Mouse (Mus musculus): ENCODE data around the gene Sema4a.

Sema4a gene

DNA sequence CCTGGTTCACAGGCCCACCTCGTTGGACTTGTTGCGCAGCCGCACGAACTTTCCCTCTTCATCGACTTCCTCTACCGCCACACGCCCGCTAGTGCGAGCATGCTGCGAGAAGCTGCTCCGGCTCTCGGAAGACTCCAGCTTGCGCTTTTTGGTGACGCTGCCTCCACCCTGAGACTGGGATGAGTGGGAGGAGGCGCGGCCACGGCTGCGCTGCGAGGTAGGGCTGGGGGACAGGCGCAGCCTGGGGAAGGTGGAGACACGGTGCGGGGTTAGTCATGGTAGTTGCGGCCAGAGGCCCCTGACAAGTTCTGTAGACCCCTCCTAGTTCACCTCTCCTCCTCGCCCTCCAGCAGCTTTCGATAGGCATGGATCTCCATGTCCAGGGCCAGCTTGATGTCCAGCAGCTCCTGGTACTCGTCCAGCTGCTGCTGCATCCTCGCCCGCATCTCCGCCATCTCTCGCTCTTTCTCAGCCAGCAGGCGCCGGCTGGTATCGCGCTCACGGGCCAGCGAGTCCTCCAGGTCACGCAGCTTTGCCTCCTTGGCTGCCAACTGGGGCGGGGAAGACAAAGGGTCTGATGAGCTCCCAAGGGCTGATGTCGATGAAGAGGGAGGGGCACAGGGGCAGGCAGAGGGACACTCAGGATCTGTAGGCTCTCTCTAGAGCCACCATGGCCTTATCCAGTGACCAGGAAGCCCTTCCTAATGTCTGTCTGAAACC lies 23.8 kb upstream of the Sema4a start:
- DNase-seq: no peak

DNA sequence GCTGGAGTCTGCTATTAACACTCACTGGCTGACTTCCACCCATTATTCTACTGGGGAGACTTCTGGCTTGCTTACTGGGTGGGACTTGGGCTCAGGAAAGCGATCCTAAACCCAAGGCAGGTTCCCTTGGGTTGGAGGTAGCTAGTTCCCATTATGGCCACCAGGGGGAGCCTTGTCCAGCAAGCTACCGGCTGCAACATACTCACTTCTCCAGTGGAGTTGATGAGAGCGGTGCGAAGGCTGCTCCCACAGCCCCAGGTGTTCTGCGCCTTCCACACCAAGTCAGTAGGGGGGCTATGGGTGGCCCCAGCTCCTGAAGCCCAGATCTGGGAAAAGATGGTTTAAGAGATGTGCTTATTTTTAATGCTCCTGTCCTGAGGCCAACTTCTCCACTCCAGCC lies 22.6 kb upstream of the Sema4a start:
- DNase-seq: peak; percentile 89

- DNase-seq: no peak
Measured at GRCm38 (mm10) chr3:88483141-88483540, 22.2 kb upstream of the Sema4a start.

GRCm38 (mm10) chr3:88482336-88482735 lies 21.4 kb upstream of the Sema4a start:
- no peak for DNase-seq

DNA sequence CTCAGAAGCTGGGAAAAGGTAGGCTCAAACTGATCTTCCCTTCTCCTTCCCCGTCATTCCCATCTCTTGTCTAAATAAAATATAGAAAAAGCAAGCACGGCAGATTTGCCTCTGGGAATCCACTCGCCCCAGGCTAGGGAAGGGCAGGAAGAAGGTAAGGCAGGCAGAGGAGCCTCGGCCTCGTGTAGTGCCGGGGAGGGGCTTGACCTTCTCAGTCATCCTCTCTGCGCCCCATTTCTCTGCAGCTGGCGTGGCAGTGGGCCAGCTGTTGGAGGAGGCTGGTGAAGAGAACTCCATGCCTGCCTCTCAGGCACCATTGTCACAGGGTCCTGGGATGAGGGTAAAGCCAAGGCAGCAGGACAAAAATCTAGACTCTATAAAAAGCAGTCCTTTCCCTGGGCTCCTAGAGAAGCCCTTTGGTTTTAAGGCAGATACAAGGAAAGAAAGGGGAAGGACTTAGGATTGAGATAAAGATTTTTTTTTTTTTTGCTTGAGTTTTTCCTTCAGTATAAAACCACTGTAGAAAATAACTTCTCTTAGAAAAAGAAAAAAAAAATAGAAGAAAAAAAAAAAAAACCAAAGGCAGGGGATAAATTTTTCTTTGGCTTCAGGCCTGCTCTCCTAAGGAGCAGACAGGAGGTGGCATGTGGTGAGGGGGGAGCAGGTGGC lies 20.5 kb upstream of the Sema4a start:
- DNase-seq: no peak

- no peak for DNase-seq
Measured at GRCm38 (mm10) chr3:88480679-88481078, 19.7 kb upstream of the Sema4a start.

DNA sequence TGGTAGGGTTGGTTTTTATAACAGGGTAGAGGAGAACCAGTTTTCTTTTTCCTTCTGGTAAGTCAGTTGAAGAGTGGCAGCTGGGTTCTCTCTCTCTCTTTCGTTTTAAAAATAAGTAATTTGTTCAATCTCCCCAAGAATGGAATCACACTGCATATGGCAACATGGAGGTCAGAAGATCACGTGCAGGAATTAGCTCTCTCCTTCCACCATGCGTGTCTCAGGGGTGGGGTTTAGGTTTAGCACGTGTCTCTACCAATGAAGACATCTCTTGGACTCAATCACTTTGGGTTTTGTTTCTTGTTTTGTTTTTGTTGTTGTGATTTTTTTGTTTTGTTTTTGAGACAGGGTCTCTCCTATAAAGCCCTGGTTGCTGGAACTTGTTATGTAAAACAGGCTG lies 18.8 kb upstream of the Sema4a start:
- DNase-seq: no peak

DNA sequence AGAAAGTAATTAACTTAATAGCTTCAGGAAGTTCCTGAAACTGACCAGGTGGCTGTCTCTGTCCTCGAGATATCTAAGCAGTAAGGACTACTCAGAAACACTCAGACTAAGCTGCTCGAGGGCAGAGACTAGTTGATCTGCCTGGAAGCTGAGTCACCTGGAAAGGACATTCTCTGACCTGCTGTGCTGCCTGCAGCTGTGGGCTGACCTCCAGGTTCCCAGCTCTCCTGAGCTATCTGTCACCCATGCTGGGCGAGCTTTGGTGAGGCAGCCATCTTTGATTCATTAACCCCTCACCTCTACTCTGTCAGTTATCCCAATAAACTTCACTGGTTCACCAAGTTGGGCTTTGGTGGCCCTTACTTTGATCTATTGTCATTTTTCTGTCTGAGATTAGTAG lies 18.2 kb upstream of the Sema4a start:
- no peak for DNase-seq

- peak; percentile 92 for DNase-seq
Measured at GRCm38 (mm10) chr3:88477735-88478134, 16.8 kb upstream of the Sema4a start.

GRCm38 (mm10) chr3:88476403-88476802 lies 15.4 kb upstream of the Sema4a start:
- no peak for DNase-seq

DNA sequence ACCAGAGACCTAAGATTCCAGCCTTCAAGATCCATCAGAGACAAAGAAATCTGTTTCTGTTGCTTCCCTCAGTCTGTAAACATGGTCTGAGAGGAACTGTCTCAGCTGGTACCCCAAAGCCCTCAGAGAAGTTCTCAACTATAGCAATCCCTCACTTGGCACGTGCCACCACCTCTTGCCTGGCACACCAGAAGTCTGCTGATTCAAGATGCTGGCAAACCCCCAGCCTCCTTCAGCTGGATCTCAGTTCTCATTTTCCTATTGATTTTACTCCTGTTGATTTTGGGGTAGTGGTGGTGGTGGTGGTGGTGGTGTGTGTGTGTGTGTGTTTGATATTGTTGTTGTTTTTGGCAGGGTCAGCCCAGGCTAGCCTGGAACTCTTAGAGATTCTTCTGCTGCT lies 12.6 kb upstream of the Sema4a start:
- no peak for DNase-seq

- peak; percentile 67 for DNase-seq
Measured at GRCm38 (mm10) chr3:88473020-88473419, 12.0 kb upstream of the Sema4a start.

DNA sequence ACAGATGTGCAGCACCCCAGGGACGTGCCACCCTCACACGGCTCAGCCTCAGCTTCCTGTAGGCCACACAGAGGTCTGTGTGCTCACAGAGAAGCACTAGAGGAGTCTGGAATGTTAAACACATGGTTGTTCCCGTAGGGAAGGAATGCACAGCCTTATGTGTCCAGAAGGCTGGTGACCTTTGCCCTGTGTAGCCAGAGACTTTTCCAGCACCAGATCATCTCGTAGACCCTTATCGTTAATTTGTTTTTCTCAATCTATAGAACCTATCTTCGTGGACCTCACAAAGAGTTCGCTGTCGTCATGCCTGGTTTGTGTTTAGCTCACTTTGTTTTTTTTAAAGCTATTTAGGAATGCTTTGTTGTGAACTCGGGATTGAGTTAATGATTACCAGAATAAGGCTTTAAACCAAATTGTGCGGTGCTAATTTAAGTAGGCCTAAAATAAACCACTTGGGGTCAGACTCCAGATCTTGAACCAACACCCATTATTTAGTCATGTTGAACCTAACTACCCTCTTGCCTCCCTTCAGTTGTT lies 10.0 kb upstream of the Sema4a start:
- DNase-seq: no peak

DNA sequence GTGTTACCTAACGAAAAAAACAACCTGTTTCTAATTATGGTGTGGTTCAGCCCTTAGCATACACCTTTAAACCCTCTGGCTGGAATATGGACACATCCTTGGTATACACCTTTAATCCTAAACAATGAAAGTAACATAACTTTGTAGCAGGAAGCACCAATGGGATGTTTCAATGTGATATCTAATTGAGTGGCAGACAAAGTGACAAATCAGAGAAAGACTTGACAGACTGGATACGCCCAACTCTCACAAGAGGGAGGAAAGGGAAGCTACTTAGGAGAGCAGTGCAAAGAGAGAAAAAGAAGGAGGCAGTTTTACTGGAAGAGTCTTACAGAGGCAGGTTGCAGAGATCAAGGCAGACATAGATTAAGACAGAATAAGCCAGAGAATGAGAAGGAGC lies 8.5 kb upstream of the Sema4a start:
- no peak for DNase-seq

GRCm38 (mm10) chr3:88467116-88467824 lies 6.3 kb upstream of the Sema4a start:
- peak; percentile 96 for DNase-seq

GRCm38 (mm10) chr3:88465127-88465526 lies 4.1 kb upstream of the Sema4a start:
- no peak for DNase-seq

DNA sequence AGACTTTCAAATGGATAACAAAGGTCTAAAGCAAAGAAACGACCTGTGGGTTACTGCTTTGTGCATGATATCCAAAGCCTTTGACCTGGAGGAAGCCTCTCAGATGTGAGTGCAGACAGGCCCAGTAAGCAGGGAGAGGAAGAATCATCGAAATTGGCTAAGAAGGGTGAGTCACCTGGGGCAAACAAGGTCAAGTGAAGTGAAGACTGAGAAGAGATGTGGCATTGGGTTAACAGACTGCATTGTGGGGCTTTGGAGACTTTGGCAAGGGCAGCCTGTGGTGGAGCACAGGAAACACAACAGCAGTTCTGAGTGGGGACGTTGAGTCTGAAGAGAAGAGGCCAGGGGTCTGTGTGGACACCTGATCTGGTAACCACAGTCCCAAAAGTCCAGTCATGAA lies 3.4 kb upstream of the Sema4a start:
- no peak for DNase-seq

GRCm38 (mm10) chr3:88460029-88460428 lies 953 bp downstream of the Sema4a start:
- DNase-seq: no peak

GRCm38 (mm10) chr3:88458778-88459219 lies 2.2 kb downstream of the Sema4a start:
- DNase-seq: no peak

GRCm38 (mm10) chr3:88456746-88457532 lies 4.0 kb downstream of the Sema4a start:
- DNase-seq: no peak

- DNase-seq: peak; percentile 80
Measured at GRCm38 (mm10) chr3:88456313-88456712, 4.7 kb downstream of the Sema4a start.

DNA sequence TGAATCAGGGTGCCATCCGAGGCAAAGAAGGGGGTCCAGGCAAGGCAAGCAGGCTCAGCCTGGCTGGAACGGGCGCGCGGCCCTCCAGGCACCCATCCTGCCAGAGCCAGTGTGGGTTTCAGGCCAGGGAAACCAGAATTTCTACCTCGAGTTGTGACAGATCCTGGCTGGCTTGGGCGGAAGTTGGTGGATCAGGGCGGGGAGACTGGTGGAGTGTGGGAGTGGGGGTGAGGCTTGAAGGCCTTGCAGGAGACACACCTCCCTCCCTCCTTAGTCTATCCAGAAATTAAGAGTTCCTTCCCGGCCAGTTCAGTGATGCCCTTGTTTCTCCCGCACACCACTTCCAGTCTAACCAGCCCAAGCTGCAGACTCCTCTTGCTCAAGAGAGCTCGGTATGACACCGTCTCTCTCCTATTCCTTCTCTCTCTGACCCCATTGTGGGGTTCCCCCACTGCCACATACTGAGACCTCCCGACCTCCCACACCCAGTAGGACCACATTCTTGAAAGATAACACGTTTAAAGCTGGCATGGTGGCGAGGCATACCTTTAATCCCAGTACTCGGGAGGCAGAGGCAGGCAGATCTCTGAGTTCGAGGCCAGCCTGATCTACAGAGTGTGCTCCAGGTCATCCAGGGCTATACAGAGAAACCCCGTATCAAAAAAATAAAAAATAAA lies 5.3 kb downstream of the Sema4a start:
- DNase-seq: peak; percentile 71

Data from kidney, postnatal 10 days (tissue).